Mouse (Mus musculus) forebrain, embryonic 11.5 days (tissue): ENCODE measurements around the gene Nrap. TPM values are rescaled to one million over a fixed set of nuclear protein-coding genes. Genes with fewer than 3 reads are reported as not detected.

ENCODE experiments used
- ATAC-seq: fragments of 200-750 bp; cut with Nextera tagmentation; replicated peaks from 2 replicates; pipeline ENCODE4 v1.8.0; 2017; ENCODE audit warnings: moderate TSS enrichment; ENCODE audit not compliant: low FRiP score
- DNase-seq: peaks from one replicate; pipeline ENCODE4 v3.0.0-alpha.2; 2017; ENCODE audit warnings: low spot score
- H3K27ac ChIP-seq: fragments of 300-500 bp; sonication (generic); 2 replicates; pipeline ENCODE4 v1.5.1; 2014; ENCODE audit warnings: low read depth, low read length
- H3K27me3 ChIP-seq: fragments of 300-500 bp; sonication (generic); 2 replicates; pipeline ENCODE4 v1.6.1; 2014; ENCODE audit warnings: mild to moderate bottlenecking, low read length, mixed read lengths; ENCODE audit not compliant: control insufficient read depth, insufficient read depth
- H3K36me3 ChIP-seq: fragments of 300-500 bp; sonication (generic); 2 replicates; pipeline ENCODE4 v1.6.1; 2014; ENCODE audit warnings: mild to moderate bottlenecking, low read length, moderate library complexity, mixed read lengths; ENCODE audit not compliant: control insufficient read depth, insufficient read depth
- H3K4me1 ChIP-seq: fragments of 300-500 bp; sonication (generic); replicated peaks from 2 replicates; pipeline ENCODE4 v1.6.1; 2014; ENCODE audit warnings: low read length, mixed read lengths; ENCODE audit not compliant: control insufficient read depth, insufficient read depth
- H3K4me2 ChIP-seq: fragments of 300-500 bp; sonication (generic); 2 replicates; pipeline ENCODE4 v1.6.1; 2014; ENCODE audit warnings: low read depth, mild to moderate bottlenecking, low read length, moderate library complexity, mixed read lengths; ENCODE audit not compliant: severe bottlenecking
- H3K4me3 ChIP-seq: fragments of 300-500 bp; sonication (generic); 2 replicates; pipeline ENCODE4 v1.5.1; 2014; ENCODE audit warnings: low read depth, low read length
- H3K9ac ChIP-seq: fragments of 300-500 bp; sonication (generic); 2 replicates; pipeline ENCODE4 v1.6.1; 2014; ENCODE audit warnings: low read length
- H3K9me3 ChIP-seq: fragments of 300-500 bp; sonication (generic); 2 replicates; pipeline ENCODE4 v1.6.1; 2016; ENCODE audit warnings: low read length, mixed read lengths; ENCODE audit not compliant: control insufficient read depth
- WGBS: fragments of 180-500 bp; shearing (Covaris S2); extraction: QIAGEN DNeasy Blood & Tissue Kit; methylation state at CpG from one replicate; pipeline ENCODE4 v1.1.7; 2014; 5-methylcytosine and 5-hydroxymethylcytosine counted together
- polyA plus RNA-seq: library from polyadenylated mRNA; unstranded; fragments of >200 nt; fragmentation: Nextera tagmentation; extraction: Ambion mirVana; gene quantifications from 2 replicates; pipeline ENCODE4 v1.2.1, GENCODE M21; 2014

Gene Nrap
- polyA plus RNA-seq, 1 experiment from 2014 or later = 0.17 TPM

- peaks cover 14% of the 10 kb centered on the region for H3K4me1 ChIP-seq
- ATAC-seq = no peak
- no peak overlapping the region for H3K27ac ChIP-seq
- H3K9ac ChIP-seq = no peak overlapping the region
- no peaks in the 10 kb centered on the region for H3K27me3 ChIP-seq
- no peak for DNase-seq
- WGBS = 39% methylated on average over 13 of the region's 13 CpGs
- no peak overlapping the region for H3K4me2 ChIP-seq
- no peaks in the 10 kb centered on the region for H3K9me3 ChIP-seq
- no peaks in the 10 kb centered on the region for H3K36me3 ChIP-seq
- no peak overlapping the region for H3K4me3 ChIP-seq
These were observed 43.1 kb downstream of the Nrap start for GRCm38 (mm10) chr19:56346750-56347149.

- DNase-seq (no peak), ATAC-seq (no peak)
- 79% methylated on average over 3 of the region's 3 CpGs for WGBS
- Histone ChIP-seq H3K4me1 (peaks cover 14% of the 10 kb centered on the region), H3K4me3 (no peak overlapping the region), H3K27ac (no peak overlapping the region), H3K36me3 (no peaks in the 10 kb centered on the region), H3K9ac (no peak overlapping the region), H3K4me2 (no peak overlapping the region), H3K27me3 (0 out of 2 replicates have a peak, but pooled peaks cover 2% of the 10 kb centered on the region), H3K9me3 (no peaks in the 10 kb centered on the region)
These were observed 43.8 kb downstream of the Nrap start for GRCm38 (mm10) chr19:56346016-56346415.

GRCm38 (mm10) chr19:56343869-56344563 is 45.8 kb downstream of the Nrap start:
- WGBS = 21% methylated on average over 26 of the region's 26 CpGs
- DNase-seq (peak; percentile 81), ATAC-seq (peak; percentile 76)
- Histone ChIP-seq H3K4me2 (peak overlapping the region; percentile 40), H3K27me3 (0 out of 2 replicates have a peak, but pooled peaks cover 2% of the 10 kb centered on the region), H3K4me1 (peaks cover 11% of the 10 kb centered on the region), H3K4me3 (no peak overlapping the region; the same call in 1 of the 2 replicates), H3K9me3 (no peaks in the 10 kb centered on the region), H3K36me3 (no peaks in the 10 kb centered on the region), H3K27ac (peak overlapping the region; percentile 63), H3K9ac (peak overlapping the region; percentile 42)

GRCm38 (mm10) chr19:56342006-56342405 is 47.8 kb downstream of the Nrap start:
- Histone ChIP-seq H3K4me3 (no peak overlapping the region), H3K4me1 (peaks cover 11% of the 10 kb centered on the region), H3K9ac (no peak overlapping the region), H3K36me3 (no peaks in the 10 kb centered on the region), H3K4me2 (no peak overlapping the region), H3K9me3 (no peaks in the 10 kb centered on the region), H3K27me3 (0 out of 2 replicates have a peak, but pooled peaks cover 2% of the 10 kb centered on the region), H3K27ac (no peak overlapping the region)
- WGBS = 90% methylated on average over 8 of the region's 8 CpGs
- DNase-seq (no peak), ATAC-seq (no peak)

- H3K27me3 ChIP-seq = 0 out of 2 replicates have a peak, but pooled peaks cover 2% of the 10 kb centered on the region
- no peak overlapping the region for H3K27ac ChIP-seq
- H3K4me2 ChIP-seq = no peak overlapping the region
- DNase-seq (no peak), ATAC-seq (no peak)
- H3K9ac ChIP-seq = no peak overlapping the region
- no peaks in the 10 kb centered on the region for H3K4me1 ChIP-seq
- no peaks in the 10 kb centered on the region for H3K9me3 ChIP-seq
- WGBS = 86% methylated on average over 12 of the region's 12 CpGs
- no peaks in the 10 kb centered on the region for H3K36me3 ChIP-seq
- H3K4me3 ChIP-seq = no peak overlapping the region
These were observed 53.0 kb downstream of the Nrap start for GRCm38 (mm10) chr19:56336826-56337225.

- WGBS = 91% methylated on average over 17 of the region's 17 CpGs
- Histone ChIP-seq H3K4me2 (no peak overlapping the region), H3K27ac (no peak overlapping the region)
These were observed 53.5 kb downstream of the Nrap start for GRCm38 (mm10) chr19:56336321-56336720.

GRCm38 (mm10) chr19:56326243-56326855 is 63.5 kb downstream of the Nrap start:
- peaks cover 8% of the 10 kb centered on the region; the same call in 1 of the 2 replicates for H3K4me1 ChIP-seq
- no peaks in the 10 kb centered on the region for H3K9me3 ChIP-seq
- H3K36me3 ChIP-seq = no peaks in the 10 kb centered on the region
- no peaks in the 10 kb centered on the region for H3K27me3 ChIP-seq
- H3K27ac ChIP-seq = no peak overlapping the region
- no peak overlapping the region for H3K4me3 ChIP-seq
- DNase-seq = peak; percentile 62
- 0 out of 2 replicates have a peak, but pooled peaks have one; percentile 60 for ATAC-seq
- H3K4me2 ChIP-seq = no peak overlapping the region
- WGBS = 45% methylated on average over 21 of the region's 21 CpGs
- peak overlapping the region; percentile 37; the same call in 1 of the 2 replicates for H3K9ac ChIP-seq

More at GRCm38 (mm10) chr19:56336321-56336720, 53.5 kb downstream of the Nrap start:
- Histone ChIP-seq H3K4me1 (no peaks in the 10 kb centered on the region), H3K9ac (no peak overlapping the region), H3K27me3 (0 out of 2 replicates have a peak, but pooled peaks cover under 1% of the 10 kb centered on the region), H3K36me3 (no peaks in the 10 kb centered on the region), H3K9me3 (no peaks in the 10 kb centered on the region), H3K4me3 (no peak overlapping the region)
- DNase-seq (no peak), ATAC-seq (no peak)

GRCm38 (mm10) chr19:56325676-56326075 is 64.2 kb downstream of the Nrap start:
- H3K4me2 ChIP-seq = no peak overlapping the region
- no peaks in the 10 kb centered on the region for H3K9me3 ChIP-seq
- H3K4me3 ChIP-seq = no peak overlapping the region
- H3K4me1 ChIP-seq = peaks cover 8% of the 10 kb centered on the region; the same call in 1 of the 2 replicates
- ATAC-seq (no peak), DNase-seq (no peak)
- H3K27me3 ChIP-seq = no peaks in the 10 kb centered on the region
- H3K36me3 ChIP-seq = no peaks in the 10 kb centered on the region
- 53% methylated on average over 10 of the region's 10 CpGs for WGBS
- no peak overlapping the region for H3K27ac ChIP-seq
- H3K9ac ChIP-seq = peak overlapping the region; percentile 37; the same call in 1 of the 2 replicates
